Mouse (Mus musculus): ENCODE measurements around the gene Atp5l.

Gene Atp5l

DNA sequence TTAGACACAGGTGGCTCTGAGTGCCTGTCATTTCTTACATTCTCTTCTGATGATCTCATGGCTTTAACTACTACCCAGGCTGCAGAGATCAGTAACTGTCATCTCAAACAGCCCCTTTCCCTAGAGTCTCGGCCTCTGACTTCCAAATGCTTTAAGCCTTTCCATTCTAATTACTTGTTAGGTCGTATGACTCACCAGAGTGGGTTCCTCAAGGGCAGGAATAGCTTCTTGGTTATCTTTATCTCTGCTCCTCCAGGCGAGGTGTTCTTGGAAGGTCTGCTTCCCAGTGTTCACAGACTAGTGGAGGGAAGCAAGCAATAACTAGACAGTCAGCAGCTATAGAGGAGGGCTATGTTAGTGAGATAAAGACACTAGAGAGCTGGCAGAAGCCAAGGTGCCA, 27.9 kb downstream of the Atp5l start:
- DNase-seq (ENCODE audit: low spot score): no peak

DNA sequence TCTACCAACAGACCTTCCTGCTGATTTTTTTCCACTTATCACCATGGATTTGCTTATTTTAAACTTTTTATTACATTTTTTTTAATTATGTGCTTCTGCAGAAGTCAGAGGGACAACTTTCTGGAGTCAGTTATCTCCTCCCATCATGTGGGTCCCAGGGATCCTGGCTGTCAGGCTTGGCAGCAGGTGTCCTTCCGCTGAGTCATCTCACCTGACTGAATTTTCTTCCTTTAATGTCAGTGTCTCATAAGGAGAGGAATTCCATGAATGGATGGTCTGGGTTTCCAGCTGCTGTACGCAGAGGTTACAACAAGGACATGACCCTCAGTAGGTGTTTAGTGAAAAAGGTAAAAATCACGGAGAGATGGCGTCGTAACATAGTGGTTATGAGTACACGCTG, 29.3 kb downstream of the Atp5l start:
- no peak for DNase-seq (ENCODE audit: low spot score)

- DNase-seq (ENCODE audit: low spot score): no peak
Observed at GRCm38 (mm10) chr9:44890122-44890521, 30.4 kb downstream of the Atp5l start.

DNA sequence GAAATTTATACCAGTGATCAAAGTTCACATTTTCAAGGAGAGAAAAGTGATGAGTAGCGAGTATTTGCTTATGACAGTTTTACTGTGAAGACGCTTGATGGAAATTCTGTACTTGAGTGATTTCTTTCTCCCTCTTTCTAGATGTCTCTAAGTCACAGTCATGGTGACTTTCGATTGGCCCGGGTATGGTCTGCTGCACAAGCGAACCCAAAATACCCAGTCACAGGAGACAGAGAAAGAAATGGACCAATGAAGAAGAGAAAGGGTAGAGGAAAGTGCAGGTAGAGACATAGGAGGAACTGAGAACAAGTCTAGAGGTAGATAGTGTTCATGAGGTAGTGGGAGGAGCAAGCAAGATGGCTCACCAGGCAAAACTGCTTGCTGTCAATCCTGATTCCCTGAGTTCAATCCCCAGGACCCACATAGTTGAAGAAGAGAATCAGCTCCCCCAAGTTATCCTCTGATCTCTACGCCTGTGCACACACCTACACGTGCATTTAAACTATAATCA, 32.4 kb downstream of the Atp5l start:
- DNase-seq (ENCODE audit: low spot score): no peak

DNA sequence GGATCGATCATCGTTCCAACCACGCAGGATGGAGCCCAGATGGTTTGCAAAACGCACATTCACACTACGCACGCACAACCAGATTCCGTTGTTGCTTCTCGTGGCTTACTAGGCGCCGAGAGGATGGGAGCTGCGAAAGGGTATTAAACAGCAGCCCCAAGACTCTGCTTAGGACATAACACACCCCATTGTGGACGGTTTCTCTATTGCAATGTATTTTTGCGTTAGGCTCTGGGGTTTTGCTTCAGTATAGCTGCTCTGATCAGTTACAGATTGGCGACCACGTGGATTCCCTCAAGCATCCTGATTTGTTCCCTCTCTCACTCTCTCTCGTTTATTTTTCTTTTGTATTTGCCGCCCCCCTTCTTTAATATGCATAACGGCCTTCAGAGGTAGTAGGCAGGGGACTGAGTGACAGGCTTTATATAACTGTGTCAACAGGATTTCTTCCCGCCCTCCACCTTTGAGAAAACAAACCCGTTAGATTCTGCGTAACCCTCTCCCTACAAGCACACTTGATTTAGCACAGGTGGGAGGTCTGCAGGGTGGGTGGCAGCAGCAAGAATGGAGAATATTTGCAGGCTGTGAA, 37.5 kb downstream of the Atp5l start:
- DNase-seq (ENCODE audit: low spot score): peak; percentile 67

DNA sequence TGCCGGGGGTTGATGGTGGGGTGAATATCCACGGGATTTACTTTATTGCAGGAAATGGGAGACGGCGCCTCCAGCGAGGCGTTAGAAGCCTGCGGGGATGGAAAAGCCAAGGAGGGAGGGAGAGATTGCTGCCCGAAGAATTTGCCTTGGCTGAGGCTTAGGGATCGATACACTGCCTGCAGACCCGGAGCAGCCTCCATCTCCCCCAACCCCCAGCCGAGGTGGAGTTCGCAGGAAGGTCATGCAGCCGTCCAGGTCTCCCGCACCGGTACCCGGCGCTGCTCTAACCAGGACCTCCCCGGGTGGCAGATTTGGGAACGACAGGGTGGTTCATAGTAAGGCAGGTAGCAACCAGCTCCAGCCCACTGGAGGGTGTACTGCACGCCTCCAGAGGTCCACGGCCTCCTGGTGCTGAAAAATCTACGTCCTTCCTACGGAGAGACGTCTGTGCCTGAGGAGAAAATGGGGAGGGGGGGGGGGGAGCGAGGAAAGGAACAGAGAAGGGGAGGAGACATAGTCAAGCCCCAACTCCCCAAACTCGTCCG, 38.0 kb downstream of the Atp5l start:
- DNase-seq (ENCODE audit: low spot score): peak; percentile 55

DNA sequence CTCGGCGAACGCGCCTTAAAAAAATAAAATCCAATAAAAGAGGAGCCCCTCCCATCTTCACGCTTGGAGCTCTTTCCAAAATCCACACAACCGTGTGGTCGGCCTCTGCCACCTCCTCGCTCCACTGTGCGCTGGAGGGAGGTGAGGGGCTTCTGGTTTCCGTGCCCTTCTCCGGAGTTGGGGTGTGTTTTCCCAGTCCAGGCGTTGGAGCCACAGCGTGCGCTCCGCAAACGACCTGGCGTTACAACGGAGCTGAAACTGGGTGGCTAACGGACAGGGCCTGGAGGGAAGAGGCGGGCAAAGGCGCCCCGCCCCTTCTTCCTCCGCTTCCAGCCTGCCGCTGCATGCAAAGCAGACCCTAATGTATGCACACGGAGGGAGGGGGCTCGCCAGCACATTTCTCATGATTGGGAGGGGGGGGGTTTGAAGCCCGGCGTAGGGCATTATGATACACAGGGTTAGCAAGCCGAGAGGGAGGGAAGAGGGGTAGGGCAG, 38.6 kb downstream of the Atp5l start:
- peak; percentile 71 for DNase-seq (ENCODE audit: low spot score)

DNA sequence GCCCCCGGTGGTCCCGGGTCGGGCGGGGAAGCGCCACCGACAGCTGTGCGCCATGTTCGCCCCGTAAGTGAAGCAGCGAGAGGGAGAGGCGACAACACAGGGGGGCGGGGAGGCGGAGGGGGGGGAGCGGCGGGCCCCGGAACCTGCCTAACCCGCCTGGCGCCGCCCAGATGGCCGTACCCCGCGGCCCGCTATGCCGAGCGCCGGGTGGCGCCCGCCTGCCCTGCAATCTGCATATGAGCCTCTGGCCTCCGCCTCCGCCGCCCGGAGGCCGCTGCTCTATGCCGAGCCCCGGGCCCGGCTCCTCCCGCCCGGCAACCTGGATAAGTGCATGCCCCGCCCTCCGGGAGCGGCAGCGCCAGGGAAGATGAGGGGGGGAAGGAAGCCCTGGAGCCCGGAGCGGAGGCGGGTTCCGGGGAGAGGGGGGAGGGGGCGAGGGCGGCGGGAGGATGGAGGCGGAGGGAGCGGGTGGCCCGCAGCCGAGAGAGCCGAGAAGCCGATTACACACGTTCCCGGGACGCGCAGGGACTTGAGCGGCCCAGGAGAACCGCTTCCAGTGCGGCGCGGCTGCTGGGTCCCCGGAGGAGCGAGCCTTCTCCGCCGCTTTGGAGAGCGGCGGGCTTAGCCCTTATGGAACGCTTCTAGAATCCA, 39.2 kb downstream of the Atp5l start, which contains the start of gene Kmt2a:
Gene Kmt2a (minus strand): TSS at position 76 of the 651 bp plus-strand sequence.
- peak; percentile 98 for DNase-seq (ENCODE audit: low spot score)

- DNase-seq (ENCODE audit: low spot score): peak; percentile 27
Observed at GRCm38 (mm10) chr9:44880309-44881081, 40.0 kb downstream of the Atp5l start.

DNA sequence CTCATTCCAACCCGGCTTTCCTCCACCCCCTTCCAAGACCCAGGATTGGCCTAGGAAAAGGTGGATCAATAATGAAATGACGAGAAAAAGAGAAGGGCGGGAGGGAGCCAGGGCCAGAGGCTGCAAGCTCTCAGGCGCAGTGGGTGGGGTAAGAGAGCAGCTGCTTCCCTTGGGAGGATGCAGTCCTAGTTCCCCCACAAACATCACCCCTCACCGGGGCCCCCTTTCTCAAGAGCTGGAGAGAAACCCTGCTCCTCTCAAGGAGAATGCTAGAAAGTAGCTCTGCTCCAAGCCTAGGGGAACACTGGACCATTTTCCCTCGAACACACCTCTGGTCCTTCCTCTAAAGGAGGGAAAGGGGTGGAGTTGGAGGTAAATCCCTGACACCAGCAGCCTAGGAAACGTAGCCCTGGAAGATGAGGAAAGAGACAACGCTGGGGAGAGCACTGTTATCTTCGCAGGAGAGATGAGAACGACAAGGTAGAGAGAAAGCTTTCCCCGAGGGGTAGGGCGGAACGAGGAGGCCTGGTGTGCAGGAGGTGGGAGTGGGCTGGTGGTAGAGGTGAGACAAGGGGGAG, 40.8 kb downstream of the Atp5l start:
- DNase-seq (ENCODE audit: low spot score): no peak

DNA sequence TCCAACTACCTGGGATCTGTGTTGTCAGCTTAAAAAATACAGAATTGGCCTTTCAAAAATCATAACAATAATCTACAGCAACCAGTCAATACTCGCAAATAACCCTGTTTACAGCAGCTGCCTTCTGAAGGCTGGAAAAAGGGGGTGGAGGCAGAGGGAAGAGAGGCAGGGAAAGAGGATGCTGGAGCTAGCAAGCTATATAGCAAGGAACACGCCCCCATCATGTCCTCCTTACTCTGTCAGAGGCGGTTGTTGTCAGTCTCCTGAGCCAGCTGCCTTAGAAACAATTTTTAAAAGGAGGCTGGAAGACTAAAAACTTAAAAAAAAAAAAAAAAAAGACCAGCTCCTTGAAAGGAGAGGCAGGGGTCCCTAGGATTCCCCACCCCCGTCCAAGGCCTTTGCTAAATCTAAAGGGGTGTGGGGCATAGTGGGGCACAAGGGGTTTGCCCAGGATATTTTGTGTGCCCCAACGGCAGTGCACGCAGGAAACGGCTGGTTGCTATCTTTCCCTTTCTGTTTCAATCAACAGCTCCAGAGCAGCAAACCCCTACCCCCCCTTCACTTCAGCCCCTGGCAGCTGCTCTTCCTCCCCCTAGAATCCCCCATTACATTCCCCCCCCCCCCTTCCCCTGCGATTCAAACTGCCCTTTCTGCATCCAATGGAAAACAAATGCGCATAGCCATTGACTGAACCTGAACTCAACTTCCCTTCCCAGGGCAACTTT, 41.6 kb downstream of the Atp5l start:
- DNase-seq (ENCODE audit: low spot score): no peak

DNA sequence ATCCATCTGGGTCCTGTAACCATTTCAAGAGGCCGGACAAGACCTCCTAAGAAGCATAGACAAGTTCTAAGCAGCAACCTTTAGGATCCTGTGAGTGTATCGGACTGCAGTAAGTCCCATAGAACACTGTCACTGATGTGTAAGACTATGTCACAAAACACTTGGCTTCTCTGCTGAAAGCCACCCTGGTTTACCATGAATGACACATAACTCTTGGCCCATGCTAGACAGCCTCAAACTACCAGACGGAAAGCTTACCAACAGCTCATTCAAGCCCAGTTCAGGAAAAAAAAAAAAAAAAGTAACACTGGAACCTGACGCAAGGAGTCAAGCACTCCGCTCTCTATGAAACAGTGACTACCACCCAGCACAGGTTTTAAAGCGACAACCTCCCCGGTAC, 42.9 kb downstream of the Atp5l start:
- DNase-seq (ENCODE audit: low spot score): no peak

- DNase-seq (ENCODE audit: low spot score): peak; percentile 52
Observed at GRCm38 (mm10) chr9:44875476-44875875, 45.1 kb downstream of the Atp5l start.

- no peak for DNase-seq (ENCODE audit: low spot score)
Observed at GRCm38 (mm10) chr9:44874198-44874597, 46.3 kb downstream of the Atp5l start.

GRCm38 (mm10) chr9:44873665-44874064, 46.9 kb downstream of the Atp5l start:
- no peak for DNase-seq (ENCODE audit: low spot score)

- DNase-seq (ENCODE audit: low spot score): no peak
Observed at GRCm38 (mm10) chr9:44868336-44869094, 52.0 kb downstream of the Atp5l start.

- no peak for DNase-seq (ENCODE audit: low spot score)
Observed at GRCm38 (mm10) chr9:44867664-44868063, 52.9 kb downstream of the Atp5l start.

GRCm38 (mm10) chr9:44866501-44867240, 53.9 kb downstream of the Atp5l start:
- DNase-seq (ENCODE audit: low spot score): no peak

All from layer of hippocampus, adult 11-12 months (tissue).